15 mouse cellular contexts compared by ENCODE assay signal in the genomic region with DNA sequence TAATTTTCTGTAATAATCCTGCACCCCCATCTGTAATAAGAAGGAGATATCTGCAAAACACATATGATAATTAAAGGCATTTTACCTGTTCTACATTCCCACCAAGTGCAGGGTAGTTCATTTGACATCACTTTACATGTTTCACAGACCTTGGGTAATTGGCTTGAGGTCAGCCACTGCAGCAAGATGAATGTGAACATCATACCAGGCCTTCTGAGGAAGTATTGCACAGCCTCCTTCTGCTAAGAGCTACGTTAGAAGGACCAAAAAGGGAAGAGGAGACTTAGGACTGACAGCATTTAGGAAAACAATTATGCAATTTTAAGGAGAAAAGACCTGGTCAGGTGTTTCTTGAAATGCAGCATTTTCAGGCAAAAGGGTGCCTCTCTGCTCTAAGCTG.
"Had no signal": no experiment of that assay in that cellular context is flagged by ENCODE, and none has a peak within 500 bp of the region (broad histone marks: within the 10 kb centered on the region; RNA-seq: fewer than 3 reads in every experiment).

No protein-coding gene starts in this region.

- ATAC-seq: intestine, embryonic 16.5 days; midbrain, embryonic 16.5 days had no signal

- H3K9me3 ChIP-seq: megakaryocyte, embryonic 14.5 days; midbrain, embryonic 12.5 days; neural tube, embryonic 13.5 days; stomach, embryonic 15.5 days had no signal

- H3K36me3 ChIP-seq: midbrain, embryonic 12.5 days; neural tube, embryonic 13.5 days; stomach, embryonic 15.5 days had no signal

- H3K27ac ChIP-seq: left cerebral cortex, adult 2 months; liver, embryonic 14.5 days; midbrain, embryonic 12.5 days; neural tube, embryonic 13.5 days; stomach, embryonic 15.5 days had no signal

- DNase-seq: kidney, adult 8-10 months; kidney, postnatal 25 days; lung, embryonic 14.5 days; lung, postnatal 14 days; right cerebral cortex, postnatal 14 days; thymus, adult 2 months; thymus, postnatal 25 days had no signal

- H3K4me3 ChIP-seq: left cerebral cortex, adult 2 months; megakaryocyte, embryonic 14.5 days; midbrain, embryonic 12.5 days; neural tube, embryonic 13.5 days; stomach, embryonic 15.5 days had no signal

- H3K9ac ChIP-seq: liver, embryonic 14.5 days; lung, embryonic 14.5 days; midbrain, embryonic 12.5 days; neural tube, embryonic 13.5 days; stomach, embryonic 15.5 days had no signal

- H3K27me3 ChIP-seq: stomach, embryonic 15.5 days had no signal

- H3K4me2 ChIP-seq: lung, embryonic 14.5 days; midbrain, embryonic 12.5 days; neural tube, embryonic 13.5 days; stomach, embryonic 15.5 days had no signal
